Mouse (Mus musculus): Measurements from ENCODE around the gene Tmem150c. TPM values are rescaled to one million over a fixed set of nuclear protein-coding genes. Genes with fewer than 3 reads are reported as not detected.

The Tmem150c gene
- total RNA-seq, 2 experiments from 2014 or later, result 76.7 to 79.5 TPM

DNA sequence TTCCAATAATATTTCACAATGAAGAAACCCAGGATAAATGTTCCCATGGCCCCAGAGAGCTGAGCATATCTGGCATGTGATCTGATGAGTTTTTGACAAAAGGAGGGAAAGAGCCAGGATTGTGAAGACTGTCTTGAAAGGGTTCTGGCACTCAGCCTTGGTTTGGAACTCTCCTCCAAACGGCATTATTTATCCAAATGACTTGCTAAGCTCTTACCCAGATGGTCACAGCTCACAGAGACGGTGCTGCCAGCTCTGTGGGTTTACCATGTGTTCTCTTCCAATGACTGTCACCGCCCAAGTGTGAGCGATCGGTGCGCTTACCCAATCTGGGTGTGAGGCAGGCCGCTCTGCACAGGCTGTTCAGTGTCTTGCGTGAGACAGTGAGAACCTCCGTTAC lies 50.7 kb downstream of the Tmem150c start:
- DNase-seq (ENCODE audit: extremely low spot score in 1 of 2, low spot score in 1 of 2), result no peak

- DNase-seq (ENCODE audit: extremely low spot score in 1 of 2, low spot score in 1 of 2), result no peak
Measured at GRCm38 (mm10) chr5:100102395-100102794, 57.2 kb downstream of the Tmem150c start.

GRCm38 (mm10) chr5:100097967-100098366 lies 61.6 kb downstream of the Tmem150c start:
- DNase-seq (ENCODE audit: extremely low spot score in 1 of 2, low spot score in 1 of 2), result no peak

DNA sequence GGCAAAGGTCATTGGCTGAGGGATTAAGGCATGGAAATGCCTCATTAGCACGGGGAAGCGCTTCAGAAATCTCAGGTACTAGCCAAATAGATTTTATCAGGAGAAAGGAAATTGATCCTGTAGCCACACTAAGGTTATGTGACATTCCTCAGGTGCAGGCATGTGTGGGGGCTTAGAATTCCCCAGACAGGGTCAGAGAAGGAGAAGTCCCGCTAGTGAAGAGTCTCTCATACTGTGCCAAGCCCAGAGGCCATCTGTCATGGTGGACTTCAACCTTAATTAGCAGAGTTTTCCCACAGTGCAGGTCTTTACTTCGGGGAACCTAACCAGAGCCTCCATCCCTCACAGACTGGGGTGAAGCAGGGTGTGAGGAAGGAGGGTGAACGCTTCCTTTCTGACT lies 62.7 kb downstream of the Tmem150c start:
- DNase-seq (ENCODE audit: extremely low spot score in 1 of 2, low spot score in 1 of 2), result no peak

- DNase-seq (ENCODE audit: extremely low spot score in 1 of 2, low spot score in 1 of 2), result no peak
Measured at GRCm38 (mm10) chr5:100091602-100092001, 68.0 kb downstream of the Tmem150c start.

- no peak for DNase-seq (ENCODE audit: extremely low spot score in 1 of 2, low spot score in 1 of 2)
Measured at GRCm38 (mm10) chr5:100091263-100091594, 68.4 kb downstream of the Tmem150c start.

DNA sequence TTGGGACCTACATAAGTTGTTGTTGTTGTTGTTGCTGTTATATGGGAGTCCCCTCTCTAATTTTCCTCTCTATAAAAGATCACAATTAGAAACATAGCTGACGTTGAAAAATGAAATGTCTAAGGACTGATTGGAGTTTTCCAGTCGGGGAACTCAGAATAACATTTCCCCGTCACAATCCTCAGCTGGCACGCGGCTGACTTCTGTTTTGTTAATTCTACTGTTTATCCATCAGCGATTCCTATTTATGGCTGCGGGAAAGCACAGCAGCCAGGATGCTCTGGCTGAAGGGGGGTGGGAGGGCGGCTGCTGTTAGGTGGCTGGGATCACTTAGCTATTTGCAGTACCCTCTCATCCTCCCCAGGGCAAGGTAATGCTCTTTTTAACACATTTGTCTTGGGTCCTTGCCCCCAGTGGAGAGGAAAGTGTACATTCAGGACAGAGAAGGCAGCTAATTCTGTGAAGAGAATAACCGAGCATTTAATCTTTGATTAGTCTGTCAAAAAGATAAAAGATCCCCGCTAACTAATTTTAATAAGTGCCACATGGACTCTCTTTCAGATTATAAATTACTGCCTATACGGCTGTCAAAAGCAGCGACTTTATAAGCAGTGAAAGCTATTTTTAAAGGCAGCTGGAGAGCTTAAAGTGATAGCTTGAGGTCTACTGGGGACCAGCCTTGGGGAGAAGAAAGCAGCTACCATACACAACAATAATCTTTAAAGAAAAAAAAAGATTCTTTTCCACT lies 68.9 kb downstream of the Tmem150c start:
- DNase-seq (ENCODE audit: extremely low spot score in 1 of 2, low spot score in 1 of 2), result no peak

DNA sequence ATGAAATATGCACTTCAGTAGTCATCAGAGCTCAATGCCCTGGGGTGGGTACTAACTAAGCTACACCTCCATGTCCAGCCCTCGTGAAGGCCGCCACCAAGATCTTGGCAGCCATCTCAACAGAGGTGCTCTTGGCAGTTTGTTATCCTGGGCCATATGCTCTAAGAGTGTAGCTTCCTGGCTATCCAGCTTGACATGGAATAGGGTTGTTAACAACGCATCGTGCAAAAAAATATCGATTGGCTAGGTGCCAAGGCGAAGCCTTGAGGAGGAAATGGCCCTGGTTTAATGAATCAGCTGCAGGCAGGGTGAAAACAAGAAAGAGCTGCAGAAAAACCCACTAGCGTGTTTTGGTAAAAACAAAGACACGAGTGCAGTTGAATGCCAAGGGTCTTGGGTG lies 74.5 kb downstream of the Tmem150c start:
- no peak for DNase-seq (ENCODE audit: extremely low spot score in 1 of 2, low spot score in 1 of 2)

GRCm38 (mm10) chr5:100083953-100084562 lies 75.5 kb downstream of the Tmem150c start:
- DNase-seq (ENCODE audit: extremely low spot score in 1 of 2, low spot score in 1 of 2), result no peak

DNA sequence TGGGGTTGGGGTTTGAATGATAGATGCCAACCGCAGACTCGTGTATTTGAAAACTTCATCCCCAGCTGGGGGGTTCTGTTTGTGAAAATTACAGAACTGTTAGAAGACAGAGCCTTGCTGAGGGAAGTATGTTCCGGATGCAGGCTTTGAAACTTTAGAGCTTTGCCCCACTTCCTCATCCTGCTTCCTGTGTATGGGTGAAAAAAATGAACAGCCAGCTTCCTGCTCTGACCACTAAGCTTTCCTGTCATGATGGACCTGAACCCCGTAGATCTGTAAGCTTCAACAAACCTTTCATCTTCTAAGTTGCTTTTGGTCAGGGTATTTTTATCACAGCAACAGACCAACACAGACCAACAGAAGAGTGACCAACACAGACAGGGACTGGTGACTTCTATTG lies 77.6 kb downstream of the Tmem150c start:
- no peak for DNase-seq (ENCODE audit: extremely low spot score in 1 of 2, low spot score in 1 of 2)

- no peak for DNase-seq (ENCODE audit: extremely low spot score in 1 of 2, low spot score in 1 of 2)
Measured at GRCm38 (mm10) chr5:100079931-100080275, 79.7 kb downstream of the Tmem150c start.

DNA sequence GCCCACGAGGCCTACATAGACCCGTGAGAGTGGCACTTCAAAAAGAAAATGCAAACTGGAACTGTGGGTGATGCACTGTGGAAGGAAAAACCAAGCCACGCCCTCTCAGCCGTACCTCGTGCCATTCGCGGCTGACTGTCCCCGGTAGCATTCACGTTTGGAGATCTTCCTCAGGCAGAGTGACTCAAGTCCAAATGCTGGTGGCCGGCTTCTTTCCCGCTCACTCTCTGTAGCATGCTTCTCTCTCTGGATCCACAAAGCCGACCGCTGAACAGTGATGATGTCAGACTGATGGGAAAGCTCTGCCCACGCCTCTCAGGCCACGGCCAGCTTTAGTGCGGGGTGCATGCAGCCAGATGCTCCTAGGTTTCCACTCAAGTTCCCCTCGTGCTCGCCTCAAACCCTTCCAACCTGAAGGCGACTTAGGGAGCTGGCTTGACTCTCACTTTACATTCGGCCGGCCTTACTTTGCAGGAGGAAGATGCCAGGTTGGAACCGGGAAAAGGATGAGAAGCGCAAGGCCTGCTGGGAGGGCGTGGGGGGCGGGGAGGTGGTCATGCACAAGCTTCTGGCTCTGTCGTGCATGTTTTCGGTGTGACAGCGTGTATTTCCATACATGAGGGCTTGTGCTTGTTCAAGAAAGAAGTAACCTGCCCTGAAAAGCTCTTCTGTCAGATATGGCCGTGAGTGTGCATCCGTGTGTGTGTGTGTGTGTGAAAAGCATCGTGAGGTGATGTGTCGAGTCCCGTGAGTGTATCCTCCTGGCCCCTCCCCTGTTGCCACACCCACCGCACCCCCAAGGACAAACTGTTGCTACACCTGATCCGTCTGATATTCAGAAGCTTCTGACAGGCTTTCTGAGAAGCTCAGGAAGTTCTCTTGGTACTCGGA lies 80.3 kb downstream of the Tmem150c start:
- DNase-seq (ENCODE audit: extremely low spot score in 1 of 2, low spot score in 1 of 2), result no peak

- peak in 1 of 2 experiments; percentile 28 for DNase-seq (ENCODE audit: extremely low spot score in 1 of 2, low spot score in 1 of 2)
Measured at GRCm38 (mm10) chr5:100074571-100074970, 85.0 kb downstream of the Tmem150c start.

GRCm38 (mm10) chr5:100072557-100072956 lies 87.1 kb downstream of the Tmem150c start:
- DNase-seq (ENCODE audit: extremely low spot score in 1 of 2, low spot score in 1 of 2), result no peak

- no peak for DNase-seq (ENCODE audit: extremely low spot score in 1 of 2, low spot score in 1 of 2)
Measured at GRCm38 (mm10) chr5:100071541-100071940, 88.1 kb downstream of the Tmem150c start.

GRCm38 (mm10) chr5:100070255-100070654 lies 89.4 kb downstream of the Tmem150c start:
- DNase-seq (ENCODE audit: extremely low spot score in 1 of 2, low spot score in 1 of 2), result peak; percentile 94 to 97

- DNase-seq (ENCODE audit: extremely low spot score in 1 of 2, low spot score in 1 of 2), result no peak
Measured at GRCm38 (mm10) chr5:100069526-100069925, 90.1 kb downstream of the Tmem150c start.

DNA sequence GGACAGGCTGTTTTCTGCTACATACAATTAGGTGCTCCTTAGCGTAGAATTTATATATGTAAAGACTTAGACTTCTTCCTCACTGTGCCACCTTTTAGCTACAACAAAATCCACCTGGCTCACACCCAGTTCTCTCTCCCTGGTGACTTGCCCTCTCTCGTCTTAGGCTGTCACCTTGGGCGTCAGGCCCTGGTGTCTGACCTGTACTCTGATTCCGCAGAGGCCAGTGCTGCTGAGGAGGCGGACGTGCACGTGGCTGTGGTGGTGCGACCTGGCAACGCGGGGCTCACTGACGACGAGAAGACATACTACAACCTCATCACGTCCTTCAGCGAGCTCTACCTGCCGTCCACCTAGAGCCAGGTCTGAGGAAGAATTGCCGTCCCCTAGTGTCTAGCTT lies 92.0 kb downstream of the Tmem150c start:
- no peak for DNase-seq (ENCODE audit: extremely low spot score in 1 of 2, low spot score in 1 of 2)

GRCm38 (mm10) chr5:100060876-100061275 lies 98.7 kb downstream of the Tmem150c start:
- no peak for DNase-seq (ENCODE audit: extremely low spot score in 1 of 2, low spot score in 1 of 2)

DNA sequence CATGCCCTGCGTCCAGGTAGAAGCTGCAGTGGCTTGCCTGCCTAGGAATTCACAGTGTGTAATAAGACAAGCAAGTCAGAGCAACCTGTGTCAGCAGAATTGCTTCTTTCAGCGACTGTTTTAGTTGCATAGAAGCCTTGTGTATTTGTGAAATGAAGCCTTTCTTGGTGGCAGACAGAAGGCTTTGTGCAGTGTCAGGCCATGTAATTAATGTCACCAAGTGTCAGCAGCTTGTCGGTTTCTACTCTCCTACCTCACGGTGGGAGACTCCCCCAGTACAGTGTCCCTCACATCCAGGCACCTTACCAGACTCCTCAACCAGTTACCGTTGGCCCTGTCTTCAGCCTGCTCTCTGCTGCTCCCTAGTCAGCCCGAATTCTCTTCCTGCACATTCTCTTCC lies 100.3 kb downstream of the Tmem150c start:
- DNase-seq (ENCODE audit: extremely low spot score in 1 of 2, low spot score in 1 of 2), result no peak

- DNase-seq (ENCODE audit: extremely low spot score in 1 of 2, low spot score in 1 of 2), result no peak
Measured at GRCm38 (mm10) chr5:100058729-100059128, 100.9 kb downstream of the Tmem150c start.

Measured in layer of hippocampus, postnatal 25 days (tissue).